Mouse (Mus musculus) hindbrain, embryonic 10.5 days (tissue): ENCODE results near the gene Oxsm. TPM values are rescaled to one million over a fixed set of nuclear protein-coding genes. Genes with fewer than 3 reads are reported as not detected.

ENCODE experiments used
- DNase-seq: peaks from one replicate; pipeline ENCODE4 v3.0.0-alpha.2; 2017; ENCODE audit warnings: low spot score
- H3K27ac ChIP-seq: fragments of 300-500 bp; sonication (generic); 2 replicates; pipeline ENCODE4 v1.5.1; 2016; ENCODE audit warnings: mild to moderate bottlenecking, moderate library complexity
- H3K27me3 ChIP-seq: fragments of 300-500 bp; sonication (generic); 2 replicates; pipeline ENCODE4 v1.6.1; 2016; ENCODE audit warnings: mild to moderate bottlenecking; ENCODE audit not compliant: poor library complexity, insufficient read depth, severe bottlenecking
- H3K36me3 ChIP-seq: fragments of 300-500 bp; sonication (generic); 2 replicates; pipeline ENCODE4 v1.6.1; 2016; ENCODE audit warnings: mild to moderate bottlenecking, moderate library complexity
- H3K4me1 ChIP-seq: fragments of 300-500 bp; sonication (generic); replicated peaks from 2 replicates; pipeline ENCODE4 v1.6.1; 2016; ENCODE audit warnings: mild to moderate bottlenecking
- H3K4me3 ChIP-seq: fragments of 300-500 bp; sonication (generic); 2 replicates; pipeline ENCODE4 v1.5.1; 2016; ENCODE audit warnings: mild to moderate bottlenecking, moderate library complexity
- H3K9me3 ChIP-seq: fragments of 300-500 bp; sonication (generic); 2 replicates; pipeline ENCODE4 v1.6.1; 2016; ENCODE audit warnings: mild to moderate bottlenecking, moderate library complexity
- WGBS: fragments of 180-500 bp; shearing (Covaris S2); methylation state at CpG from one replicate; pipeline ENCODE4 v1.1.7; 2016; 5-methylcytosine and 5-hydroxymethylcytosine counted together
- polyA plus RNA-seq: library from polyadenylated mRNA; unstranded; fragments of >200 nt; fragmentation: Nextera tagmentation; extraction: Ambion mirVana; gene quantifications from 2 replicates; pipeline ENCODE4 v1.2.1, GENCODE M21; 2016

Oxsm gene
- polyA plus RNA-seq, result 1.6 and 2.0 TPM in 2 replicates

GRCm38 (mm10) chr14:16249171-16249874 lies at the start of gene Oxsm, which contains the start of gene Ngly1:
Gene Oxsm, minus strand, starts transcription at chr14:16249808.
Gene Ngly1, plus strand, starts transcription at chr14:16249280.
- H3K27me3 ChIP-seq, result no peaks in the 10 kb centered on the region
- peaks cover 12% of the 10 kb centered on the region for H3K4me1 ChIP-seq
- WGBS, result under 1% methylated on average over 65 of the region's 65 CpGs
- peak; percentile 87 for DNase-seq
- H3K27ac ChIP-seq, result peak within 1 kb of the TSS; percentile 99
- H3K9me3 ChIP-seq, result no peaks in the 10 kb centered on the region; the same call in 1 of the 2 replicates
- H3K4me3 ChIP-seq, result peak within 1 kb of the TSS; percentile 81
- no peaks in the 10 kb centered on the region for H3K36me3 ChIP-seq

- no peaks in the 10 kb centered on the region for H3K9me3 ChIP-seq
- H3K4me1 ChIP-seq, result no peaks in the 10 kb centered on the region
- no peak overlapping the region for H3K4me3 ChIP-seq
- H3K27me3 ChIP-seq, result no peaks in the 10 kb centered on the region
- peaks cover 6% of the 10 kb centered on the region; the same call in 1 of the 2 replicates for H3K36me3 ChIP-seq
- no peak for DNase-seq
- 74% methylated on average over 2 of the region's 2 CpGs for WGBS
- no peak overlapping the region for H3K27ac ChIP-seq
Measured at GRCm38 (mm10) chr14:16296816-16297468, 47.3 kb upstream of the Oxsm start.

- 80% methylated on average over 1 of the region's 1 CpGs for WGBS
- no peaks in the 10 kb centered on the region for H3K36me3 ChIP-seq
Measured at GRCm38 (mm10) chr14:16293921-16294320, 44.3 kb upstream of the Oxsm start.

GRCm38 (mm10) chr14:16293015-16293414 lies 43.4 kb upstream of the Oxsm start:
- Histone ChIP-seq H3K4me1 (no peaks in the 10 kb centered on the region), H3K27ac (no peak overlapping the region), H3K4me3 (no peak overlapping the region), H3K9me3 (no peaks in the 10 kb centered on the region), H3K36me3 (no peaks in the 10 kb centered on the region), H3K27me3 (no peaks in the 10 kb centered on the region)
- no peak for DNase-seq

More at GRCm38 (mm10) chr14:16293921-16294320, 44.3 kb upstream of the Oxsm start:
- Histone ChIP-seq H3K27me3 (no peaks in the 10 kb centered on the region), H3K4me1 (no peaks in the 10 kb centered on the region), H3K4me3 (no peak overlapping the region), H3K27ac (no peak overlapping the region), H3K9me3 (no peaks in the 10 kb centered on the region)
- DNase-seq, result no peak

DNA sequence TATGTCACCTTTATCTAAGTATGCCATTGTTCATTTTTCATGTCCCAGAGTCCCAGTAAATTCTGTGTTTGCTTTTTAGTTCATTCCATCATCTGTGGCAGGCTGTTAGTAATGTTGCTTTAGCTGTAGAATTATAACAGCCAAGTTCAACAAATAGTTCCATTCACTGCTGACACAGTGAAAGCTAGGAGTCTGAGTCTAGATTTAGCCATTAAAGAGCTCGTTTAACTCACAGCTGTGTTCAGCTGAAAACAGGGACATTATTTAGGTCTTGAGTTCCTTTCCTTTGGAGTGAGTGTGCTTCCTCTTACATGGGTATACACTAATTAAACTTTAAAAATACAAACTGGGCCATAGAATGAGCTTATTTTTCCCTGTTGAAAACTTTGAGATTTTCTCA lies 42.8 kb upstream of the Oxsm start:
- H3K9me3 ChIP-seq, result no peaks in the 10 kb centered on the region
- H3K27me3 ChIP-seq, result no peaks in the 10 kb centered on the region
- WGBS, result 73% methylated on average over 1 of the region's 1 CpGs
- no peaks in the 10 kb centered on the region for H3K4me1 ChIP-seq
- no peak overlapping the region for H3K27ac ChIP-seq
- no peaks in the 10 kb centered on the region for H3K36me3 ChIP-seq
- no peak overlapping the region for H3K4me3 ChIP-seq
- no peak for DNase-seq

DNA sequence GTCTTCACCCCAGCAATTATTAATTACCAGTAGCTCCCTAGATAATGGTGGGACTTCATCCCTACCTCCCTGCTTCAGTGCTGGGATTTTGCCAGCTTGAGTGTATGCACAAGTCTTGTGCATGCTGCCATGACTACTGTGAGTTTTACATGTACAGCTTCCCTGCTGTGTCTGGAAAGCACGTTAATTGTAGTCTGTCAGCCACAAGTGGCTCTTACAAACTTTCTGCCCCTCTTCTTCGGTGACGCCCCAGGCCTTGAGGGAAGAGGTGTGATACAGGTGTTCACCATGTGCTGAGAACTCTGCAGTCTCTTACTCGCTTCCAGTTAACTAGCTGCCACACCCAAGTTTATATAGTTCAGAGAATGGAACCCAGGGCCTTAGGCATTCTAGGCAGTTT lies 34.4 kb upstream of the Oxsm start:
- Histone ChIP-seq H3K36me3 (no peaks in the 10 kb centered on the region), H3K27ac (no peak overlapping the region), H3K9me3 (no peaks in the 10 kb centered on the region), H3K4me1 (no peaks in the 10 kb centered on the region), H3K27me3 (no peaks in the 10 kb centered on the region), H3K4me3 (no peak overlapping the region)
- no peak for DNase-seq
- WGBS, result 83% methylated on average over 4 of the region's 4 CpGs

- no peak overlapping the region for H3K4me3 ChIP-seq
- no peaks in the 10 kb centered on the region for H3K9me3 ChIP-seq
- H3K27ac ChIP-seq, result no peak overlapping the region
- no peaks in the 10 kb centered on the region for H3K27me3 ChIP-seq
- no peaks in the 10 kb centered on the region for H3K4me1 ChIP-seq
- no peaks in the 10 kb centered on the region for H3K36me3 ChIP-seq
- no peak for DNase-seq
- WGBS, result 83% methylated on average over 4 of the region's 4 CpGs
Measured at GRCm38 (mm10) chr14:16279196-16279595, 29.6 kb upstream of the Oxsm start.

GRCm38 (mm10) chr14:16273677-16274076 lies 24.1 kb upstream of the Oxsm start:
- Histone ChIP-seq H3K27ac (no peak overlapping the region), H3K9me3 (no peaks in the 10 kb centered on the region), H3K4me1 (no peaks in the 10 kb centered on the region), H3K36me3 (no peaks in the 10 kb centered on the region), H3K27me3 (no peaks in the 10 kb centered on the region), H3K4me3 (no peak overlapping the region)
- DNase-seq, result no peak
- 91% methylated on average over 3 of the region's 3 CpGs for WGBS

DNA sequence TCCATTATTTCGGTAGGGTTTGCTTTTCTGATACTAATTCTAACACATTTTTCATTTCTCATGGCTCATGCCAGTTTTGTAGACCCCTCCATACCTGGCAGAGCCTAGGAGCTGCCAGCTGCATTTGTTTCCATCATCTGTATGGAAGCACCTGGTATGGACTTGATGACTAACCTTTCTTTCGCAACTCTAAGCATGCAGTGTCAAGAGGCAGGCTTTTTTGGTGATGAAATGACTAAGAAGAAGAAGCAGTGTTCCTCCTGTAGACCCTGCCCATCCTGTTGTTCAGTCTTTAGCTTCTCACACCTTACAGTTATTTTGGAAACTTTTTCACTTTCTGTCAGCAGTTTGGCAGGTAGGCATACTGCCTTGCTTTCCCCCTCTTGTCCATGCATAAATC lies 20.2 kb upstream of the Oxsm start:
- Histone ChIP-seq H3K4me3 (no peak overlapping the region), H3K9me3 (no peaks in the 10 kb centered on the region), H3K27ac (no peak overlapping the region), H3K36me3 (no peaks in the 10 kb centered on the region), H3K4me1 (no peaks in the 10 kb centered on the region), H3K27me3 (no peaks in the 10 kb centered on the region)
- 90% methylated on average over 2 of the region's 2 CpGs for WGBS
- DNase-seq, result no peak

DNA sequence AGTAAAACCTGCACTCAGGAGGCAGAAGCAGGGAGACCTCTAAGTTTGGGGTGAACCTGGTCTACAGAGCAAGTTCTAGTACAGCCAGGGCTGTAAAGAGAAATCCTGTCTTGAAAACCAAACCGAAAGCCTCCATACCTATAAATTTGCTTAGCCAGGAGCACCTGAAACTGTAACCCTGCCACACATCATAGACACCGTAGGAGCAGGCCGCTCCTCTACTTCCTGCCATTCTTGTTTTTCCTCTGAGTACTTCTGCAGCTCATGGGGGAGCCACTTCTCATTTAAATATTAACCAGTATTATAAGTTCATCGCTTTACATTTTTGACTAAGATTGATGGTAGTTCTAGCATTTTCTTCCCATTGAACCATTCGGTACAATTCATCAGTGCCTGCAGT lies 17.4 kb upstream of the Oxsm start:
- no peaks in the 10 kb centered on the region for H3K4me1 ChIP-seq
- no peak overlapping the region for H3K4me3 ChIP-seq
- no peak overlapping the region for H3K27ac ChIP-seq
- no peaks in the 10 kb centered on the region for H3K36me3 ChIP-seq
- H3K9me3 ChIP-seq, result no peaks in the 10 kb centered on the region
- WGBS, result 91% methylated on average over 5 of the region's 5 CpGs
- DNase-seq, result no peak
- no peaks in the 10 kb centered on the region for H3K27me3 ChIP-seq

GRCm38 (mm10) chr14:16261869-16262268 lies 12.3 kb upstream of the Oxsm start:
- H3K36me3 ChIP-seq, result no peaks in the 10 kb centered on the region
- H3K4me3 ChIP-seq, result no peak overlapping the region
- no peaks in the 10 kb centered on the region for H3K4me1 ChIP-seq
- no peaks in the 10 kb centered on the region for H3K9me3 ChIP-seq
- no peaks in the 10 kb centered on the region for H3K27me3 ChIP-seq
- no peak for DNase-seq
- 88% methylated on average over 3 of the region's 3 CpGs for WGBS
- no peak overlapping the region for H3K27ac ChIP-seq

- Histone ChIP-seq H3K4me3 (no peak overlapping the region), H3K9me3 (no peaks in the 10 kb centered on the region), H3K4me1 (no peaks in the 10 kb centered on the region), H3K36me3 (no peaks in the 10 kb centered on the region), H3K27me3 (no peaks in the 10 kb centered on the region), H3K27ac (no peak overlapping the region)
- 84% methylated on average over 6 of the region's 6 CpGs for WGBS
- no peak for DNase-seq
Measured at GRCm38 (mm10) chr14:16260541-16260940, 10.9 kb upstream of the Oxsm start.

DNA sequence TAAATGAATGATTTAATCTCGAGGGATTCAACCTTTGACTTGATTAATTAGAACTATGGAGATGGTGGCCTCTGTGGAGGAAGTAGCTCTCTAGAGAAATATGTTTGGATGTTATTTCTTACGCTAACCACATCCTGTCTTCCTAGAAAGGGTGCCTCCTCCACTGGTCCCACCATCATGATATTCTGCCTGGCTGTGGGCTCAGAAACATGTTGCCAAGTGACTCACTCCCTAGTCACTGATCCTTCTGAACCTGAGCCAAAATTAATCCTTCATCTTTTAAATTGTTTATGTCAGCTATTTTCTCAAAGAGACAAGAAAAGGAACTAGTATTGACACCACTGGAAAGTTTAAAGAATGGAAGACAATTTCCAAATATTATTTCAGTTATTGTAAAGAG lies 6.6 kb upstream of the Oxsm start:
- 83% methylated on average over 2 of the region's 2 CpGs for WGBS
- no peak overlapping the region for H3K27ac ChIP-seq
- H3K4me1 ChIP-seq, result no peaks in the 10 kb centered on the region
- no peak for DNase-seq
- no peaks in the 10 kb centered on the region for H3K36me3 ChIP-seq
- no peaks in the 10 kb centered on the region for H3K9me3 ChIP-seq
- H3K27me3 ChIP-seq, result no peaks in the 10 kb centered on the region
- no peak overlapping the region for H3K4me3 ChIP-seq
